Mouse (Mus musculus) MEL (cell line): ENCODE results near the gene Hes3.

Experiments used
- CTCF ChIP-seq, 3 experiments: IDR thresholded peaks in 2 of 3; conservative IDR thresholded peaks in 1 of 3; 2 replicates each; pipeline ENCODE4 v1.5.1; 2011 to 2012; ENCODE audit warnings: low read length in 3 of 3, low read depth in 2 of 3, mild to moderate bottlenecking in 2 of 3, improper control_type of control experiment in 1 of 3, inconsistent platforms in 1 of 3, mixed read lengths in 1 of 3, moderate library complexity in 1 of 3; ENCODE audit not compliant: control insufficient read depth in 1 of 3, insufficient read depth in 1 of 3, poor library complexity in 1 of 3, severe bottlenecking in 1 of 3
- EP300 ChIP-seq, 2 experiments: IDR thresholded peaks; 2 replicates each; pipeline ENCODE4 v1.6.1; 2011; ENCODE audit warnings: improper control_type of control experiment in 2 of 2, low read length in 2 of 2, low read depth in 1 of 2, mild to moderate bottlenecking in 1 of 2
- HCFC1 ChIP-seq: IDR thresholded peaks from 2 replicates; pipeline ENCODE4 v1.6.1; 2012; ENCODE audit warnings: low read depth, mild to moderate bottlenecking, inconsistent platforms, low read length, improper control_type of control experiment, moderate library complexity
- MAX ChIP-seq: IDR thresholded peaks from 2 replicates; pipeline ENCODE4 v1.6.1; 2011; ENCODE audit warnings: low read length, improper control_type of control experiment
- MXI1 ChIP-seq: IDR thresholded peaks from 2 replicates; pipeline ENCODE4 v1.6.1; 2011; ENCODE audit warnings: mild to moderate bottlenecking, low read depth, low read length, improper control_type of control experiment
- RAD21 ChIP-seq: IDR thresholded peaks from 2 replicates; pipeline ENCODE4 v1.6.1; 2011; ENCODE audit warnings: mild to moderate bottlenecking, low read depth, low read length, improper control_type of control experiment
- TAL1 ChIP-seq: IDR thresholded peaks from 2 replicates; pipeline ENCODE4 v1.6.1; 2012; ENCODE audit warnings: mild to moderate bottlenecking, inconsistent platforms, low read length, moderate library complexity, mixed read lengths
- TBP ChIP-seq: IDR thresholded peaks from 2 replicates; pipeline ENCODE4 v1.8.0; 2011; ENCODE audit warnings: low read depth, low read length, improper control_type of control experiment
- TCF12 ChIP-seq: IDR thresholded peaks from 2 replicates; pipeline ENCODE4 v1.6.1; 2014; ENCODE audit warnings: low read depth, mild to moderate bottlenecking, inconsistent platforms, low read length, improper control_type of control experiment, moderate library complexity
- UBTF ChIP-seq: IDR thresholded peaks from 2 replicates; pipeline ENCODE4 v1.6.1; 2012; ENCODE audit warnings: low read depth, mild to moderate bottlenecking, inconsistent platforms, low read length, improper control_type of control experiment, moderate library complexity, borderline replicate concordance; ENCODE audit not compliant: insufficient read depth
- USF1 ChIP-seq: IDR thresholded peaks from 2 replicates; pipeline ENCODE4 v1.6.1; 2014; ENCODE audit warnings: low read depth, mild to moderate bottlenecking, inconsistent platforms, low read length, improper control_type of control experiment, moderate library complexity
- ZC3H11A ChIP-seq: IDR thresholded peaks from 2 replicates; pipeline ENCODE4 v1.6.1; 2012; ENCODE audit warnings: low read depth, mild to moderate bottlenecking, inconsistent platforms, low read length, improper control_type of control experiment

DNA sequence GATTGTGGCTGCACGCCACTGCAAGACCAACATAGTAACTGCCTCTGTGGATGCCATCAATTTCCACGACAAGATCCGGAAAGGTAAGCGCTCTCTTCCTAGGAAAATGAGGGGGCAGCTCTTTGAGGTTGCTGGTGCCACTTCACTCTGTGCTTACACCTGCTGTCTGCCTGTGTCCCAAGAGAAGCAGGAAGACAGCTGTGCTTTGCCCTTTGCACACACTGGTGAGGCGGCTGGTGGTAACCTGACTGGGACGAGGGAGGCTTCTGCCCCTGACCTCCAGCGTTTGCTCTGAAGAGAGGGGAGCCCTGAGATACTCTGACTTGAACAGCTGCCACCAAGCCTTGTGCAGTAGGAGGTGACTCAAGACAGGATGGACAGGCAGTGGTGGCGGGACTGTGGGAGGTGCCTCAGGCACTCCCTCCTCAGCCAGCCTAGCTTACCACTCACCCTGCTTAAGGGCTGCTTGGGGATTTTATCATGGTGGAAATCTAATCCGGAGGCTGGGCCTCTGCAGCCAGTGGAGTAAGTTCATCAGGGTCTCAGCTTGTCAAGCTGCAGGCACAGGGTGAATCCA, 38.2 kb downstream of the Hes3 start:
- TF ChIP-seq EP300 (IDR thresholded peaks at IDR 0.05; ENCODE audit: low read depth in 1 of 2, low read length in 2 of 2) (no peak), TCF12 (no peak), CTCF (IDR thresholded peaks at IDR 0.05 in 2 of 3, conservative IDR thresholded peaks at IDR 0.05 in 1 of 3; ENCODE audit: control insufficient read depth in 1 of 3, insufficient read depth in 1 of 3, low read depth in 2 of 3, low read length in 3 of 3, poor library complexity in 1 of 3, severe bottlenecking in 1 of 3) (no peak), RAD21 (no peak), TAL1 (no peak), MXI1 (no peak), UBTF (no peak), USF1 (no peak), HCFC1 (no peak), MAX (no peak), TBP (no peak), ZC3H11A (no peak)
